Mouse (Mus musculus) ES-Bruce4 (cell line): ENCODE measurements around the gene H2al1d.
"Not testable (repeated sequence)": the region's sequence is repeated elsewhere in the genome, so short reads cannot be mapped to it uniquely, and the experiment has no call there.

Experiments
- CTCF ChIP-seq: IDR thresholded peaks from one replicate; pipeline ENCODE4 v1.8.1; 2011; ENCODE audit warnings: low read depth, low read length
- EP300 ChIP-seq: IDR thresholded peaks from 2 replicates; pipeline ENCODE4 v1.6.1; 2011; ENCODE audit warnings: low read depth, low read length; ENCODE audit not compliant: insufficient read depth
- POLR2A ChIP-seq: IDR thresholded peaks from one replicate; pipeline ENCODE4 v1.8.1; 2011; ENCODE audit warnings: low read length; ENCODE audit not compliant: insufficient read depth

- not testable (repeated sequence) for TF ChIP-seq CTCF, EP300, POLR2A
Measured at GRCm38 (mm10) chrX:11305355-11305754, 3.3 kb upstream of the H2al1d start, which contains the start of gene H2al1c.
